Mouse (Mus musculus) kidney, postnatal 36 days (tissue): ENCODE data around the gene Syt8.

Experiments
- DNase-seq, 2 experiments: peaks; one replicate each; pipeline ENCODE4 v3.0.0; 2021 to 2022; ENCODE audit warnings: mixed read lengths in 2 of 2

Syt8 gene

DNA sequence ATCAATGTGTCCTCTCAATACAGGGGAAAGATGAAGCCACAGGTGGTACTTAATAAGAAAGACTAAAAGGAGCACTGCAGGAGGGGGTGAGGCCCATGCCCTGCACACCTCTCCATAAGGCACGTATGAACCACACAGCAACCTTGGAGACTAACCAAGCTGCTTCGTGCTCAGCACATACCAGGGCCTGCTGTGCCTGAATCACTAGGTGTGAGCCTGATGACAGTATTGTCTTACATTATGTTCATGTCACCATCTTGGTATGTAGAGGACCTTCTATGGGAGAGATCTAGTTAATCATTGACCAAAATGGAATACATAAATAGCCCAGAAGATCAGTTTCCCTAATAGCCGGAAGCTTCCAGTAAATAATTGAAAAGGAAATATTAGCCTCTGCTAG lies 25.0 kb upstream of the Syt8 start:
- no peak for DNase-seq

GRCm38 (mm10) chr7:142413285-142413684 lies 21.4 kb upstream of the Syt8 start:
- no peak for DNase-seq

- peak in 1 of 2 experiments; percentile 45 for DNase-seq
Measured at GRCm38 (mm10) chr7:142415314-142415713, 19.3 kb upstream of the Syt8 start.

- no peak for DNase-seq
Measured at GRCm38 (mm10) chr7:142416225-142416624, 18.4 kb upstream of the Syt8 start.

DNA sequence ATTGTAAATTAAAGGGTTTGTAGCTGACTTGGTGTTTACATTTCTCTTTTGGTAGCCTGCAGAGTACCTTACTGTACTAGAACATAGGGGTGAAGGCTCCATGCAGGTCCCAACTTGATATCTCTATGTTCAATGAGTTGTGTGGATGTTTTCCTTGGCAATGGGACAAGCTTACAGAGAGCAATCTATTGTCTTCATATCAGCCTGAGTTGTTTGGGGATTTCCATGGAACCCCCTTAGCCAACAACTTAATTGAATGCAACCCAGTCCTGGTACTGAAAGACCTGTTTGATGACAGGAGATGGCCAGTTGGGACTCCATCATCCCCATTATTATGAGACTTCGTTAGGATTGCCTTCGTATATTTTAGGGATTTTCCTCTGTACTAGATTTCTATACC lies 16.6 kb upstream of the Syt8 start:
- DNase-seq: no peak

- no peak for DNase-seq
Measured at GRCm38 (mm10) chr7:142418679-142419078, 16.0 kb upstream of the Syt8 start.

- DNase-seq: no peak
Measured at GRCm38 (mm10) chr7:142419887-142420286, 14.8 kb upstream of the Syt8 start.

DNA sequence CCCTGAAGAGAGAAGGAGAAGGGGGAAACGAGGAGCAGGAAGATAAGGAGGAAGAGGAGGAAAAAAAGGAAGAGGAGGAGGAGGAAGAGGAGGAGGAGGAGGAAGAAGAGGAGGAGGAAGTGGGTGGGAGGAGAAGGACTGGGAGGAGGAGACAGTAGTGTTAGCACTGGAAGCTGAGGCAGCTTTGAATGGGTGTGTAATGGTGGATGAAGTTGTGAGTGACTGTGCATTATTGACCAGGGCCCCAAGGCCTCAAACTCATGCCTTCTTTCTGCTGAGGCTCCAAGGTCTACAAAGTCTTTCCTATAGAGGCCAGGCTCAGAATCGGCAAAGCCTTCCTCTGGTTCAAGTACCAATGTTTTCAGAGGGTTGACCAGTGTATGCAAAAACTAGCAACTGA lies 12.8 kb upstream of the Syt8 start:
- no peak for DNase-seq

DNA sequence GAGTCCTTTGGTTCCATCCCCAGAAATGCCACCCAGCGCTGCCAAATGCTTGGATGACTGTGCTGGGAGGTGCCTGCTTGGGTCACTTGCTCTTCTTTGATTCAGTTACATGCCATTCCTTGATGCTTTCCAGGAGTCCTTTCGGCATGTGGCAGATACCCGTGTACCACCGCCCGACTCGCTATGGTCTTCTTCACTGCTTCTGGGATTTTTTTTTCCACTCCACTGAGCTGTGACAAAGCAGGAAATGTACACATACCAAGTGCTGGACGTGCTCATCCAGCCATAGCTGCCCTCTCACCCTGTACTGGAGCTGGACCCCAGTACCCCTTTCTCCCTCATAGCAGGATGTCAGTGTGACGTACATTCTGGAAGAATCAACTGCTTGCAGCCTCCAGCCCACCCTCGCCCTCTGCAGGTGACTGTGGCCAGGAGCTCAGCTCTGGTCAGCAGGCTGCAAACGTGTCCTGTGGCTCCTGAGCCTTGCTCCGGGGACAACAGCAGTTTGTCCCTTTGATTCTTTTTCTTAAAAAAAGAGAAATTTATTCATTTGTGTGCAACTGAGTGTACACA lies 8.9 kb upstream of the Syt8 start:
- DNase-seq: peak; percentile 34 to 74

DNA sequence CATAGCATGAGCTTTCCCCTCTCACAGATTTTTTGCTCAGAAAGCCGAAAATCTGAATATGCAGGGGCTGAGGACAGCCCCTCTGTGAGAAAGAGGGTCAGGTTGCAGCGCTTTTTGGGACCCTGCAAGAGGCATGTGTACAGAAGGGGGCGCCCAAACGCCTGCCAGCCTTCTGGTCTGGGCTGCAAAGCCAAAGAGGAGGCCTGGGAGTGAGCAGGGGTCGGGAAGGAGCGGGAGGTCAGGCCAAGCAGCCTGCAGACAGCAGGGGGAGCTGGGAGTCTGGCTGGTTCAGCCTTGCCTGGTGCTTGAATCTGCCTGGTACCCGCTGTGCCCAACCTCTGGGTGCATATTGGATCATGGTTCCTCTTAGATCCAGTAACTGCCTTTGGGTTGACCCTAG lies 6.4 kb upstream of the Syt8 start:
- DNase-seq: peak in 1 of 2 experiments; percentile 44

DNA sequence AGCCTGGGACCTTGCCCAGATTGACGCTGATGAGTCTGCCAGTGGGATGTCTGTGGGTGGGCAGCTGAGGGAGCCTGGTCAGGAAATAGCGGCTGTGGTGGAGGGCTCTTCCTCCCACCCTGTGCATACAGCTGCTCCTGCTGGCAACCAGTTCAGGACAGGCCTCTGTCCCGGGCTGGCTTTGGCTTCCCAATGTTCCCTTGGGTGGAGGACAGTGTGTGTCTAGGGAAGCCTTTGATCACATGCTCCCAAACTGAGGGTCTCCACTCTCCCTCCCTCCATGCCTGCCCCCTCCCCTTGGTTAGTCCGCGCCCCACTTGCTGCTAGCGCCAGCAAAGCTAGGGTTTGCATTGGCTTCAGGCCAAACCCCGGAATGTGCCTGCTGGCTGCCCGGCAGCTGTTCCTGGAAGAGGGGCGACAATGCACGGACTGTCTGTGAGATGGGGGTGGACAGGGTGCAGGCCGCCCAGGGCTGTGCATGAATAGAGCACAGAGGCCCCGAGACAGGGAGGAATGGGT lies 4.4 kb upstream of the Syt8 start:
- DNase-seq: peak in 1 of 2 experiments; percentile 46

DNA sequence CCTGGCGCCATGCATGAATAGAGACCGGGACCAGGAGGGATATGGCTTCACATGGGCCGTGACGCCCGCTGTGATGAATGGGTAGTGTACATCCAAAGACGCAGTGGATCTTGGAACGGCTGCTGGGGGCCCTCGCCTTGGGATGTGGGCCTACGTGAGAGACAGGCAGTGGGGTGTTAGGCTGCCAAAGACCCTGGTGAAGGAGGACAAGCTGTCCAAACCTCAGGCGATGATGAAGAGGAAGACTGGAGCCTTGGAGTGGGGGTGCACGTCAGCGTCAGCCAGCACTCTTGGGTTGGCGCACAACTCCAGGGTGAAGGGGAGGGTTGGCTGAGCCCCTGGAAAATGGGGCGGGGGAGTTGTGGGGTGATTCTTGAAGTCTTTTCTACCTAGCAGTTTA lies 3.5 kb upstream of the Syt8 start:
- no peak for DNase-seq

- DNase-seq: no peak
Measured at GRCm38 (mm10) chr7:142433623-142434022, 1.0 kb upstream of the Syt8 start.

- DNase-seq: peak; percentile 65 to 79
Measured at GRCm38 (mm10) chr7:142435524-142435923, 874 bp downstream of the Syt8 start.

GRCm38 (mm10) chr7:142437324-142437723 lies 2.7 kb downstream of the Syt8 start:
- peak; percentile 43 to 65 for DNase-seq

- DNase-seq: no peak
Measured at GRCm38 (mm10) chr7:142439966-142440365, 5.3 kb downstream of the Syt8 start.

DNA sequence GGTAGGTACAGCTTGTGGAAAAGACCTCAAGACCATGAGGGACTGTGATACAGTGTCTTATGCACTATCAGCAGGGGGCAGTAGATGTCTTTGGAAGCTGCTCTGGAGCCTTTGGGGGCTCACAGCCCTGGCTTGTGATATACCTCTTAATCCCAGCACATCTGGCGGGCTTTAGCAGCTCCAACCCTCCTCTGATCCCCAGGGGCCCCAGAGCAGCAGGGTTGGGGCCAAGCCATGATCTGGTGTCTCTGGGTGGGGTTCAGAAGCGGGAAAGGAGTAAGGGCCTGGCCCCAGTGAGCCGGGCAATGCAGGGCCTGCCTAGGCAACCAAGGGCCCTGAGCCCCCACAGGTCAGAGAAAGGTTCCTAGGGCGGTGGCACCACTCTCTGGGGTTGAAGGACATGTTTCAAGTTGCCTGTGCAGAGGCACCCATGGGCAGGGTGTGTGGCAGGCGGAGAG lies 6.0 kb downstream of the Syt8 start:
- no peak for DNase-seq

GRCm38 (mm10) chr7:142441585-142441984 lies 6.9 kb downstream of the Syt8 start, which contains the start of gene Tnni2:
TSS of gene Tnni2 (plus strand) at chr7:142441808.
- no peak for DNase-seq

GRCm38 (mm10) chr7:142442081-142442907 lies 7.6 kb downstream of the Syt8 start:
- DNase-seq: no peak

- no peak for DNase-seq
Measured at GRCm38 (mm10) chr7:142442908-142443420, 8.3 kb downstream of the Syt8 start.

DNA sequence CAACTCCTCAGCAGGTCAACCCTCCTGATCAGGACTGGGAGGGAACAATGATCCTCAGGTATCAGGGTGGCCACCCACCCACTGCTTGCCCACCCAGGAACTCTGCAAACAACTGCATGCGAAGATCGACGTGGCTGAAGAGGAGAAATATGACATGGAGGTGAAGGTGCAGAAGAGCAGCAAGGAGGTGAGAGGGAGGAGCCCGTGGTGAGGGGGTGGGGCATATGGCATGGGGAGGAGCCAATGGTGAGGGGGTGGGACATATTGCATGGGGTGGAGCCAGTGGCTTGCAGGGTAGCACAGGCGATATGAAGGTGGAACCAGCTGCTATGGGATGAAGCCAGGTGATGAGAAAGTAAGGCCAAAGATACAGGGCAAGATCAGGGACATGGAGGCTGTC lies 8.8 kb downstream of the Syt8 start:
- DNase-seq: no peak

DNA sequence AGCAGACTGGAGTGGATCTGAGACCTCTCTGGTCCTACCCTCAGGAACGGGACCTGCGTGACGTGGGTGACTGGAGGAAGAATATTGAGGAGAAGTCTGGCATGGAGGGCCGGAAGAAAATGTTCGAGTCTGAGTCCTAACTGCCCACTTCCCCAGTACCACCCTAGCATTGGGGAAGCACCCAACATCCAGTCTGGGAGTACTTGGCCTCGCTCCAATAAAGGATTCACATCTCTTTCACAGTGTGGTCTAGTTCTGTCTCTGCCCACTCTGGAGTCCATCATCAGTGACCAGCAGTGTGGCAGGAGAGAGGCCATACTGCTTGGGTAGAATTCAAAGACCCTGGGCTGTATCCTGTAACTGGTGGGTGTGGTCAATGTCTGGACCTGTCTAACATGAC lies 9.5 kb downstream of the Syt8 start:
- DNase-seq: no peak

DNA sequence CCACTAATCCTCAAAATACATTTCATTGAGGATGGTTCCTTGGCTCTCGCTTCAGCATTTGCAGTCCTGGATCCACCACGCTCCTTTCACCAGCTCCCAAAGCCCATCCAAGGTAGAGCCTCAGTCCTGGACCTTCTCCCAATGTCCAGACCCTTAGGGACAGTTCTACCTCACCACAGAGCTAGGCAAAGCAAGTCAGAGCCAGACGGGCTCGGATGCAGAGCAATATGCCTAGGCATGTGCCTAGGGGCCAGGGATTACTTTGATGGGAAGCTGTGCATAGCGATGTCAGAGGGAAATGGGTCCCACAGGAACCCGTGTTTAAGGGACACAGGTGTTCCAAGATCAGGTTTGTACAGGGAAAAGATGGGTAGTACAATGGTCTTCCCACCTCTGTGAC lies 10.7 kb downstream of the Syt8 start:
- no peak for DNase-seq

- DNase-seq: no peak
Measured at GRCm38 (mm10) chr7:142446264-142446663, 11.6 kb downstream of the Syt8 start.
